Mouse (Mus musculus) thymus, adult 2 months (tissue): ENCODE measurements at regions not wholly inside any gene's neighbourhood (a gene's known extent, or its start where the extent isn't known, plus 50 kb on each side); places are given as distances from the start of the nearest gene placed in this dataset.

Source experiments
- DNase-seq: peaks from one replicate; pipeline ENCODE4 v3.0.0; 2021
- H3K27ac ChIP-seq: fragments of 200-500 bp; 2 replicates; pipeline ENCODE4 v1.5.1; 2012; ENCODE audit warnings: low read length, control low read depth; ENCODE audit not compliant: control insufficient read depth, insufficient read depth
- H3K27me3 ChIP-seq: fragments of 200-500 bp; 2 replicates; pipeline ENCODE4 v1.6.1; 2012; ENCODE audit warnings: mild to moderate bottlenecking, low read length, moderate library complexity, mixed read lengths; ENCODE audit not compliant: control insufficient read depth, insufficient read depth
- H3K36me3 ChIP-seq: fragments of 200-500 bp; 2 replicates; pipeline ENCODE4 v1.6.1; 2012; ENCODE audit warnings: mild to moderate bottlenecking, low read length, moderate library complexity; ENCODE audit not compliant: control insufficient read depth, insufficient read depth
- H3K4me1 ChIP-seq: fragments of 200-500 bp; replicated peaks from 2 replicates; pipeline ENCODE4 v1.6.1; 2012; ENCODE audit warnings: low read length; ENCODE audit not compliant: control insufficient read depth, insufficient read depth
- H3K4me3 ChIP-seq: fragments of 200-500 bp; 2 replicates; pipeline ENCODE4 v1.5.1; 2012; ENCODE audit warnings: mild to moderate bottlenecking, low read length, control low read depth, moderate library complexity; ENCODE audit not compliant: control insufficient read depth, insufficient read depth
- CTCF ChIP-seq: fragments of 200-500 bp; IDR thresholded peaks from 2 replicates; pipeline ENCODE4 v1.5.1; 2012; ENCODE audit warnings: mild to moderate bottlenecking, control low read depth, low read length, moderate library complexity, borderline replicate concordance; ENCODE audit not compliant: control insufficient read depth, poor library complexity, insufficient read depth; ENCODE audit errors: extremely low read depth
- POLR2A ChIP-seq: fragments of 200-500 bp; IDR thresholded peaks from 2 replicates; pipeline ENCODE4 v1.6.1; 2012; ENCODE audit warnings: mild to moderate bottlenecking, low read length, control low read depth, moderate library complexity; ENCODE audit not compliant: control insufficient read depth, poor library complexity, insufficient read depth; ENCODE audit errors: extremely low read depth
- WGBS: fragments of 180-500 bp; shearing (Covaris S2); methylation state at CpG from one replicate; pipeline ENCODE4 v1.1.7; 2018; 5-methylcytosine and 5-hydroxymethylcytosine counted together

DNA sequence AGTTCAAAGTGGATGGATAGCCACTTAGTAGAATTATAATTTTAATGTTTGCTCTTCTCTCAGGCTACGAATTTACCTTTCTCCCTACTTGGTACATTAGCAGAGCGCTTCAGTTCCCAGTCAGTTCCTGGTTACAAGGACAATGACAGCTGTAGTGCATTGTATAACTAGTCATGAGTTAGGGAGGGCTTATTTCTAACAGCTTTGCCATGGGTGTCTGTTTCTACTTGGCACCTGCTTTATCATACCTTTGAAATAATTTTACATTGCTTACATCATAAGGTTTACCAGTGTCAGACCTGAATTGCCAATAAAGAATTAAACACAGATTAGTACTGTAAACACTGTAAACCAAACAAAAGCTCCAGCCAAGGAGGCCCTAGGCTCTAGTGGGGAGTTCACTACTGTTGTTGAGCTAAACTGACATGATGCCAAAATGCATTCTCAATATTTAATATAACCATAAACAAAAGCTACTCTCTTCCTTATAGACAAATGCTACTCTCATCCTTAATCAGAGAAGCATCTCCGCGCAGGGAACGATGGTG lies 745.3 kb upstream of the Car8 start:
- H3K27me3 ChIP-seq, result no peaks in the 10 kb centered on the region
- DNase-seq, result no peak
- no peak overlapping the region for H3K4me3 ChIP-seq
- H3K4me1 ChIP-seq, result no peaks in the 10 kb centered on the region
- no peaks in the 10 kb centered on the region for H3K36me3 ChIP-seq
- WGBS, result 97% methylated on average over 5 of the region's 5 CpGs
- no peak overlapping the region for H3K27ac ChIP-seq
- no peak for TF ChIP-seq CTCF
- TF ChIP-seq POLR2A, result no peak

GRCm38 (mm10) chr4:8978949-8979348 lies 740.1 kb upstream of the Car8 start:
- H3K36me3 ChIP-seq, result no peaks in the 10 kb centered on the region
- no peaks in the 10 kb centered on the region for H3K4me1 ChIP-seq
- H3K27me3 ChIP-seq, result no peaks in the 10 kb centered on the region
- no peak for DNase-seq
- TF ChIP-seq POLR2A (no peak), CTCF (no peak)
- WGBS, result 18% methylated on average over 8 of the region's 8 CpGs
- H3K27ac ChIP-seq, result no peak overlapping the region
- no peak overlapping the region for H3K4me3 ChIP-seq

GRCm38 (mm10) chr4:8969951-8970455 lies 731.2 kb upstream of the Car8 start:
- 93% methylated on average over 5 of the region's 5 CpGs for WGBS
- Histone ChIP-seq H3K4me1 (no peaks in the 10 kb centered on the region), H3K36me3 (no peaks in the 10 kb centered on the region)

DNA sequence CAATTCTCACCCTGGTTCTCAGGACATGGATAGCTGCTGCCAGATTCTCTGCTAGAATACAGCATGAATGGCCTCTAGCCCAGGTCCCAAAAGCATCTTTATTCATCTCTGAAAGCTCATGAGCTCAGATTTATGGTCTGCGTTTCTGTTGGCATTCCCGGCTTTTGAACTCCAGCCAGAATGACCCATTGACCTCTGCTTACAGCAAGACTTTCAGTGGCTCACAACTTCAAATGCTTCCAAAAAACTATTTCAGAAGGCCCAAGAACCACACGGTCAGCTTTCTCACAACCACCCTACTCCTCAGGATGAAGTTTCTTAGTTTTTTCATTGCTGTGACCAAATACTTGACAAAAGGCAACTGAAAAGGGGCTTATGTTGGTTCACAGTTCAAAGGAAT lies 729.9 kb upstream of the Car8 start:
- TF ChIP-seq POLR2A (no peak), CTCF (no peak)
- WGBS, result 95% methylated on average over 3 of the region's 3 CpGs
- no peaks in the 10 kb centered on the region for H3K36me3 ChIP-seq
- H3K4me1 ChIP-seq, result no peaks in the 10 kb centered on the region
- H3K4me3 ChIP-seq, result no peak overlapping the region
- DNase-seq, result no peak
- H3K27me3 ChIP-seq, result no peaks in the 10 kb centered on the region
- H3K27ac ChIP-seq, result no peak overlapping the region

More at GRCm38 (mm10) chr4:8969951-8970455, 731.2 kb upstream of the Car8 start:
- Histone ChIP-seq H3K27ac (no peak overlapping the region), H3K27me3 (no peaks in the 10 kb centered on the region), H3K4me3 (no peak overlapping the region)
- DNase-seq, result no peak
- TF ChIP-seq POLR2A, result no peak

GRCm38 (mm10) chr4:8967986-8968385 lies 729.1 kb upstream of the Car8 start:
- Histone ChIP-seq H3K27me3 (no peaks in the 10 kb centered on the region), H3K27ac (no peak overlapping the region), H3K4me1 (no peaks in the 10 kb centered on the region), H3K4me3 (no peak overlapping the region), H3K36me3 (no peaks in the 10 kb centered on the region)
- TF ChIP-seq CTCF (no peak), POLR2A (no peak)
- WGBS, result 95% methylated on average over 3 of the region's 3 CpGs
- no peak for DNase-seq

- no peak for TF ChIP-seq POLR2A
- TF ChIP-seq CTCF, result no peak
- WGBS, result 97% methylated on average over 5 of the region's 5 CpGs
- Histone ChIP-seq H3K36me3 (no peaks in the 10 kb centered on the region), H3K4me1 (no peaks in the 10 kb centered on the region), H3K27ac (no peak overlapping the region), H3K27me3 (no peaks in the 10 kb centered on the region), H3K4me3 (no peak overlapping the region)
- DNase-seq, result no peak
Measured at GRCm38 (mm10) chr4:8965563-8965962, 726.7 kb upstream of the Car8 start.
